In genomic region chr10:86063018-86063384, GRCm38 (mm10) we compare ENCODE assay signal across 23 mouse cellular contexts. TPM values are rescaled to one million over a fixed set of nuclear protein-coding genes. Genes with fewer than 3 reads are reported as not detected.
DNase-seq lines count a peak whose midpoint lies in the region; ATAC-seq lines count a peak whose summit lies in the region.
"Had no signal": no experiment of that assay in that cellular context is flagged by ENCODE, and none has a peak within 500 bp of the region (broad histone marks: within the 10 kb centered on the region; RNA-seq: fewer than 3 reads in every experiment).

No protein-coding gene starts in this region.

- no peak overlapping the region for H3K4me2 ChIP-seq in kidney, embryonic 15.5 days
- H3K4me2 ChIP-seq: embryonic facial prominence, embryonic 13.5 days; embryonic facial prominence, embryonic 15.5 days; forebrain, embryonic 12.5 days; forebrain, embryonic 15.5 days had no signal

- no peak overlapping the region for H3K27ac ChIP-seq in kidney, embryonic 15.5 days
- no peak overlapping the region for H3K27ac ChIP-seq in embryonic facial prominence, embryonic 10.5 days (replicated peaks)
- H3K27ac ChIP-seq: embryonic facial prominence, embryonic 13.5 days; embryonic facial prominence, embryonic 15.5 days; forebrain, embryonic 10.5 days; forebrain, embryonic 12.5 days; forebrain, embryonic 15.5 days had no signal

- H3K9ac ChIP-seq in kidney, embryonic 15.5 days, result no peak overlapping the region
- H3K9ac ChIP-seq: embryonic facial prominence, embryonic 13.5 days; embryonic facial prominence, embryonic 15.5 days; forebrain, embryonic 12.5 days; forebrain, embryonic 15.5 days; forebrain, postnatal 0 days had no signal

- no peak for ATAC-seq in kidney, embryonic 15.5 days (replicated peaks; ENCODE audit: low FRiP score)
- peak; percentile 65 for ATAC-seq in granulocyte monocyte progenitor cell, adult 5-6 weeks (replicated peaks; ENCODE audit: poor library complexity, severe bottlenecking)
- ATAC-seq: forebrain, embryonic 15.5 days; forebrain, postnatal 0 days had no signal

- 93% methylated on average over 8 of the region's 8 CpGs for WGBS in kidney, embryonic 15.5 days
- WGBS in embryonic facial prominence, embryonic 10.5 days, result 95% methylated on average over 8 of the region's 8 CpGs

- no peak overlapping the region for H3K4me3 ChIP-seq in kidney, embryonic 15.5 days (replicated peaks)
- H3K4me3 ChIP-seq in megakaryocyte, embryonic 14.5 days (replicated peaks), result peak overlapping the region; percentile 30
- H3K4me3 ChIP-seq in embryonic facial prominence, embryonic 10.5 days, result no peak overlapping the region
- H3K4me3 ChIP-seq: embryonic facial prominence, embryonic 13.5 days; embryonic facial prominence, embryonic 15.5 days; erythroblast, embryonic 14.5 days; forebrain, embryonic 10.5 days; forebrain, embryonic 12.5 days; forebrain, embryonic 15.5 days had no signal

- H3K36me3 ChIP-seq in kidney, embryonic 15.5 days, result no peaks in the 10 kb centered on the region
- H3K36me3 ChIP-seq in megakaryocyte, embryonic 14.5 days (replicated peaks; ENCODE audit: low read length), result no peaks in the 10 kb centered on the region
- H3K36me3 ChIP-seq in embryonic facial prominence, embryonic 10.5 days (replicated peaks), result no peaks in the 10 kb centered on the region
- H3K36me3 ChIP-seq: embryonic facial prominence, embryonic 13.5 days; embryonic facial prominence, embryonic 15.5 days; forebrain, embryonic 10.5 days; forebrain, embryonic 12.5 days; forebrain, embryonic 15.5 days had no signal

- 0 out of 2 replicates have a peak, but pooled peaks cover 4% of the 10 kb centered on the region for H3K9me3 ChIP-seq in kidney, embryonic 15.5 days (replicated peaks)
- peaks cover 15% of the 10 kb centered on the region for H3K9me3 ChIP-seq in megakaryocyte, embryonic 14.5 days
- H3K9me3 ChIP-seq in embryonic facial prominence, embryonic 10.5 days, result peaks cover 5% of the 10 kb centered on the region; the same call in 1 of the 2 replicates
- H3K9me3 ChIP-seq: embryonic facial prominence, embryonic 15.5 days; forebrain, embryonic 10.5 days; forebrain, embryonic 15.5 days had no signal

- H3K27me3 ChIP-seq in kidney, embryonic 15.5 days, result no peaks in the 10 kb centered on the region
- peaks cover 3% of the 10 kb centered on the region for H3K27me3 ChIP-seq in megakaryocyte, embryonic 14.5 days (replicated peaks)
- no peaks in the 10 kb centered on the region for H3K27me3 ChIP-seq in embryonic facial prominence, embryonic 10.5 days (replicated peaks; ENCODE audit: low read depth, poor library complexity, severe bottlenecking)
- H3K27me3 ChIP-seq: embryonic facial prominence, embryonic 13.5 days; embryonic facial prominence, embryonic 15.5 days; forebrain, embryonic 12.5 days; forebrain, embryonic 15.5 days had no signal

- H3K4me1 ChIP-seq in kidney, embryonic 15.5 days, result peaks cover 10% of the 10 kb centered on the region
- peaks cover 37% of the 10 kb centered on the region for H3K4me1 ChIP-seq in megakaryocyte, embryonic 14.5 days
- peaks cover 30% of the 10 kb centered on the region for H3K4me1 ChIP-seq in embryonic facial prominence, embryonic 10.5 days

- peak; percentile 1 for DNase-seq in kidney, adult 18-20 months
- DNase-seq in 416B (ENCODE audit: low read depth), result peak; percentile 32
- no peak for DNase-seq in embryonic facial prominence, embryonic 10.5 days (ENCODE audit: low spot score)
- DNase-seq in urinary bladder, postnatal 25 days (ENCODE audit: low spot score), result no peak
- DNase-seq in gastrocnemius, postnatal 25 days, result no peak
- DNase-seq: adrenal gland, adult 2 months; adrenal gland, postnatal 10 days; adrenal gland, postnatal 25 days; cerebellum, adult 8-10 months; forebrain, postnatal 0 days had no signal

RNA-seq across cellular contexts. Expression of gene Fbxo7, which starts 41.2 kb away (rescaled TPM):
- polyA plus RNA-seq in kidney, embryonic 15.5 days (2015; fragmentation: Nextera tagmentation; extraction: Ambion mirVana), result 36.0 and 36.7 TPM in 2 replicates
- 23.4 and 35.9 TPM in 2 replicates for total RNA-seq in granulocyte monocyte progenitor cell, adult 5-6 weeks (2014; fragmentation: Nextera tagmentation)
- total RNA-seq in granulocyte monocyte progenitor cell, adult 5-6 weeks (2017), result 16.8 and 24.3 TPM in 2 replicates
- 1.0 and 7.1 TPM in 2 replicates for polyA plus RNA-seq in megakaryocyte, embryonic 14.5 days (2012; ENCODE audit: insufficient read depth, low replicate concordance)
- 17.8 and 19.2 TPM in 2 replicates for polyA plus RNA-seq in embryonic facial prominence, embryonic 10.5 days (2016; fragmentation: Nextera tagmentation; extraction: Ambion mirVana)
- 10 to 100 TPM in 1 of 2 experiments, 1 to 10 TPM in 1; 6.2 to 10.1 TPM for total RNA-seq in gastrocnemius, postnatal 25 days (2021)

RNA-seq across cellular contexts. Expression of gene Bpifc, which starts 51.3 kb away (rescaled TPM):
- 0.35 and 0.38 TPM in 2 replicates for polyA plus RNA-seq in kidney, embryonic 15.5 days (2015; fragmentation: Nextera tagmentation; extraction: Ambion mirVana)
- 0.67 and 5.4 TPM in 2 replicates for total RNA-seq in granulocyte monocyte progenitor cell, adult 5-6 weeks (2014; fragmentation: Nextera tagmentation)
- total RNA-seq in granulocyte monocyte progenitor cell, adult 5-6 weeks (2017), result 0.86 and 1.8 TPM in 2 replicates
- polyA plus RNA-seq in megakaryocyte, embryonic 14.5 days (2012; ENCODE audit: insufficient read depth, low replicate concordance), result not detected in 2 replicates
- polyA plus RNA-seq in embryonic facial prominence, embryonic 10.5 days (2016; fragmentation: Nextera tagmentation; extraction: Ambion mirVana), result 0.08 TPM in 1 of 2 replicates, not detected in the other
- not detected for total RNA-seq in gastrocnemius, postnatal 25 days (2021)
- total RNA-seq: ES-E14, MEL had no signal
- polyA plus RNA-seq: C2C12; embryonic facial prominence, embryonic 11.5 days; erythroblast, embryonic 14.5 days; forebrain, embryonic 10.5 days; forebrain, embryonic 12.5 days; forebrain, embryonic 15.5 days had no signal

Comparison
In these comparisons a context has a peak if more than half of its experiments do, and no peak if none do; other contexts are left out.
1. DNase-seq: peak in kidney, adult 18-20 months (single experiment) and 416B (single experiment); none in embryonic facial prominence, embryonic 10.5 days (single experiment), urinary bladder, postnatal 25 days (single experiment) and gastrocnemius, postnatal 25 days (single experiment).